Mouse (Mus musculus) intestine, postnatal 0 days (tissue): ENCODE measurements around the gene Ntrk2. TPM values are rescaled to one million over a fixed set of nuclear protein-coding genes. Genes with fewer than 3 reads are reported as not detected.
A peak's percentile ranks its signal among the peaks of the same experiment; 100 is the strongest.

ENCODE experiments used
- ATAC-seq: fragments of 200-750 bp; cut with Nextera tagmentation; 2 replicates; pipeline ENCODE4 v1.8.0; 2017; ENCODE audit warnings: mild to moderate bottlenecking, moderate TSS enrichment, moderate library complexity
- H3K27ac ChIP-seq: fragments of 300-500 bp; sonication (generic); 2 replicates; pipeline ENCODE4 v1.5.1; 2014; ENCODE audit warnings: mild to moderate bottlenecking, low read depth, low read length, moderate library complexity
- H3K27me3 ChIP-seq: fragments of 300-500 bp; sonication (generic); replicated peaks from 2 replicates; pipeline ENCODE4 v1.6.1; 2014; ENCODE audit warnings: low read length, mixed read lengths; ENCODE audit not compliant: control insufficient read depth, insufficient read depth
- H3K36me3 ChIP-seq: fragments of 300-500 bp; sonication (generic); 2 replicates; pipeline ENCODE4 v1.6.1; 2014; ENCODE audit warnings: mild to moderate bottlenecking, moderate library complexity; ENCODE audit not compliant: control insufficient read depth, insufficient read depth
- H3K4me1 ChIP-seq: fragments of 300-500 bp; sonication (generic); replicated peaks from 2 replicates; pipeline ENCODE4 v1.6.1; 2014; ENCODE audit warnings: antibody characterized with exemption, low read length, mixed read lengths; ENCODE audit not compliant: control insufficient read depth, insufficient read depth
- H3K4me2 ChIP-seq: fragments of 300-500 bp; sonication (generic); replicated peaks from 2 replicates; pipeline ENCODE4 v1.6.1; 2014; ENCODE audit warnings: low read depth, mild to moderate bottlenecking, moderate library complexity
- H3K4me3 ChIP-seq: fragments of 300-500 bp; sonication (generic); 2 replicates; pipeline ENCODE4 v1.5.1; 2014; ENCODE audit warnings: low read depth, low read length
- H3K9ac ChIP-seq: fragments of 300-500 bp; sonication (generic); 2 replicates; pipeline ENCODE4 v1.6.1; 2014; ENCODE audit warnings: mild to moderate bottlenecking, low read depth, low read length
- H3K9me3 ChIP-seq: fragments of 300-500 bp; sonication (generic); 2 replicates; pipeline ENCODE4 v1.6.1; 2016; ENCODE audit warnings: mixed run types; ENCODE audit not compliant: control insufficient read depth
- CTCF ChIP-seq: sonication (generic); IDR thresholded peaks from 2 replicates; pipeline ENCODE4 v1.5.1; 2016; ENCODE audit warnings: low read depth, mild to moderate bottlenecking, control low read depth, antibody characterized with exemption, moderate library complexity
- WGBS: fragments of 180-500 bp; shearing (Covaris S2); extraction: QIAGEN DNeasy Blood & Tissue Kit; methylation state at CpG from one replicate; pipeline ENCODE4 v1.1.7; 2014; 5-methylcytosine and 5-hydroxymethylcytosine counted together
- polyA plus RNA-seq: library from polyadenylated mRNA; unstranded; fragments of >200 nt; fragmentation: Nextera tagmentation; extraction: Ambion mirVana; gene quantifications from 2 replicates; pipeline ENCODE4 v1.2.1, GENCODE M21; 2015

Gene Ntrk2
- polyA plus RNA-seq, 1 experiment from 2014 or later: 1.6 TPM

GRCm38 (mm10) chr13:59011530-59011903 lies 205.1 kb downstream of the Ntrk2 start:
- ATAC-seq: peak; percentile 89
- no peak overlapping the region for H3K27ac ChIP-seq
- peak overlapping the region; percentile 14 for H3K4me3 ChIP-seq
- H3K4me2 ChIP-seq: peak overlapping the region; percentile 47
- no peaks in the 10 kb centered on the region for H3K9me3 ChIP-seq
- WGBS: 1% methylated on average over 15 of the region's 15 CpGs
- H3K36me3 ChIP-seq: no peaks in the 10 kb centered on the region
- no peak overlapping the region for H3K9ac ChIP-seq
- H3K4me1 ChIP-seq: no peaks in the 10 kb centered on the region
- 0 out of 2 replicates have a peak, but pooled peaks cover 3% of the 10 kb centered on the region for H3K27me3 ChIP-seq
- no peak for TF ChIP-seq CTCF

GRCm38 (mm10) chr13:59015360-59015759 lies 209.0 kb downstream of the Ntrk2 start:
- TF ChIP-seq CTCF: no peak

GRCm38 (mm10) chr13:59017121-59017520 lies 210.8 kb downstream of the Ntrk2 start:
- no peaks in the 10 kb centered on the region for H3K36me3 ChIP-seq
- no peak overlapping the region for H3K4me3 ChIP-seq
- H3K9ac ChIP-seq: no peak overlapping the region
- no peak; the same call in 1 of the 2 replicates for TF ChIP-seq CTCF
- no peaks in the 10 kb centered on the region for H3K9me3 ChIP-seq
- no peaks in the 10 kb centered on the region for H3K4me1 ChIP-seq
- H3K27ac ChIP-seq: no peak overlapping the region
- 54% methylated on average over 5 of the region's 5 CpGs for whole genome bisulfite sequencing
- H3K27me3 ChIP-seq: no peaks in the 10 kb centered on the region
- no peak for ATAC-seq
- no peak overlapping the region for H3K4me2 ChIP-seq

More at GRCm38 (mm10) chr13:59015360-59015759, 209.0 kb downstream of the Ntrk2 start:
- 6% methylated on average over 1 of the region's 1 CpGs for WGBS
- no peak for ATAC-seq
- H3K27me3 ChIP-seq: 0 out of 2 replicates have a peak, but pooled peaks cover 3% of the 10 kb centered on the region
- no peak overlapping the region for H3K4me2 ChIP-seq
- no peaks in the 10 kb centered on the region for H3K36me3 ChIP-seq
- no peak overlapping the region for H3K9ac ChIP-seq
- H3K9me3 ChIP-seq: no peaks in the 10 kb centered on the region
- no peaks in the 10 kb centered on the region for H3K4me1 ChIP-seq
- no peak overlapping the region for H3K27ac ChIP-seq
- H3K4me3 ChIP-seq: no peak overlapping the region

- Histone ChIP-seq H3K4me3 (no peak overlapping the region), H3K4me1 (no peaks in the 10 kb centered on the region), H3K27me3 (no peaks in the 10 kb centered on the region), H3K36me3 (no peaks in the 10 kb centered on the region), H3K27ac (no peak overlapping the region), H3K9me3 (no peaks in the 10 kb centered on the region), H3K4me2 (no peak overlapping the region), H3K9ac (no peak overlapping the region)
- WGBS: 83% methylated on average over 22 of the region's 22 CpGs
- no peak for ATAC-seq
- TF ChIP-seq CTCF: no peak
These were observed 216.1 kb downstream of the Ntrk2 start for GRCm38 (mm10) chr13:59022251-59023042.

- H3K27me3 ChIP-seq: no peaks in the 10 kb centered on the region
- no peak overlapping the region for H3K4me2 ChIP-seq
- no peak overlapping the region for H3K9ac ChIP-seq
- no peaks in the 10 kb centered on the region for H3K4me1 ChIP-seq
- 81% methylated on average over 8 of the region's 8 CpGs for WGBS
- no peak for ATAC-seq
- TF ChIP-seq CTCF: no peak
- H3K4me3 ChIP-seq: no peak overlapping the region
- H3K36me3 ChIP-seq: no peaks in the 10 kb centered on the region
- H3K9me3 ChIP-seq: no peaks in the 10 kb centered on the region
- H3K27ac ChIP-seq: no peak overlapping the region
These were observed 219.3 kb downstream of the Ntrk2 start for GRCm38 (mm10) chr13:59025653-59026052.

- 61% methylated on average over 9 of the region's 9 CpGs for WGBS
- Histone ChIP-seq H3K27me3 (no peaks in the 10 kb centered on the region), H3K4me3 (no peak overlapping the region), H3K27ac (no peak overlapping the region), H3K9me3 (no peaks in the 10 kb centered on the region), H3K36me3 (no peaks in the 10 kb centered on the region), H3K4me2 (no peak overlapping the region), H3K9ac (no peak overlapping the region), H3K4me1 (no peaks in the 10 kb centered on the region)
- no peak for TF ChIP-seq CTCF
- ATAC-seq: no peak
These were observed 221.1 kb downstream of the Ntrk2 start for GRCm38 (mm10) chr13:59027436-59027835.
